Mouse (Mus musculus) MEL-GATA-1-ER (cell line): ENCODE measurements around the gene Sptbn4.
"Not testable (repeated sequence)": the region's sequence is repeated elsewhere in the genome, so short reads cannot be mapped to it uniquely, and the experiment has no call there.

ENCODE experiments used
- DNase-seq: peaks from one replicate; pipeline ENCODE4 v3.0.0-alpha.2; 2012; ENCODE audit warnings: low read depth; ENCODE audit errors: extremely low read depth

The Sptbn4 gene

DNA sequence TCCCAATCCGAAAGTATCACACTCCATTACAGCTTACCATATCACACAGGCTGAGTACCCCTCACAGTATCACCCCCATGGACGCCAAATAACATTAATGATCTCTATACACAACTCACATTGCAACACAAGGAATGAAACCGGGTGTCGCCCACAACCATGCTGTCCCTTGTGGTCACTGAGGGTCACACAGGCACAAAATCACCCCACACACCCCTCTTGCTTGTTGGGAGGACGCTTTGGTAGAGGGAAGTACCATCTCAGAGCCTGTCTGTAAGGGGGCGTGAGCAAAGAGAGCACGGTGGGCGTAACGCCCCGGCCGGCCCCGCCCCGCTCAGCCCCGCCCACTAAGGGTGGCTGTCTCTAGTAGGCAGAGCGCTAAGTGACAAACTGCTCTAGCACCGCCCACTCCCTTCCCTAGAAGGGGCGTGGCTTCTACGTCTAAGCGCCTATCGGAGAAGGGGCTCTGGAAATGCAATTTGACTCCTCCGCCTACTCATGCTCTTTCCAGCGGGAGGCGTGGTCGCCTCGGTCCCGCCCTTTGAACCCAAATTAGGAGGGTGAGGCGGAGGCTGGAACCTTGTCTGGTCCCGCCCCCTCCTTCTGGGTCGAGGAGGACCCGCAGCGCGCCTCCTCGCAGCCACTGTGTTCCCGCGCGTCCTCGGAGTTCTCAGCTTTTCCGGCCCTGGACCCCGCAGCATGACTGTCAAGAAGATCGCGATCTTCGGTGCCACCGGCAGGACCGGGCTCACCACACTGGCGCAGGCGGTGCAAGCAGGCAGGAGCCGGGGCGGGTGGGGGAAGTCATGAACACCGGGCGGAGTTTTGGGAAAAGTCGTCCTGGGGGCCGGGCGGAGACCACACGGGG lies at the start of gene Sptbn4, which contains the start of gene Blvrb:
Gene Sptbn4, minus strand, starts transcription at position 268 of the 868 bp plus-strand sequence.
Gene Blvrb, plus strand, starts transcription at position 560 of the 868 bp plus-strand sequence.
- DNase-seq: peak; percentile 98

DNA sequence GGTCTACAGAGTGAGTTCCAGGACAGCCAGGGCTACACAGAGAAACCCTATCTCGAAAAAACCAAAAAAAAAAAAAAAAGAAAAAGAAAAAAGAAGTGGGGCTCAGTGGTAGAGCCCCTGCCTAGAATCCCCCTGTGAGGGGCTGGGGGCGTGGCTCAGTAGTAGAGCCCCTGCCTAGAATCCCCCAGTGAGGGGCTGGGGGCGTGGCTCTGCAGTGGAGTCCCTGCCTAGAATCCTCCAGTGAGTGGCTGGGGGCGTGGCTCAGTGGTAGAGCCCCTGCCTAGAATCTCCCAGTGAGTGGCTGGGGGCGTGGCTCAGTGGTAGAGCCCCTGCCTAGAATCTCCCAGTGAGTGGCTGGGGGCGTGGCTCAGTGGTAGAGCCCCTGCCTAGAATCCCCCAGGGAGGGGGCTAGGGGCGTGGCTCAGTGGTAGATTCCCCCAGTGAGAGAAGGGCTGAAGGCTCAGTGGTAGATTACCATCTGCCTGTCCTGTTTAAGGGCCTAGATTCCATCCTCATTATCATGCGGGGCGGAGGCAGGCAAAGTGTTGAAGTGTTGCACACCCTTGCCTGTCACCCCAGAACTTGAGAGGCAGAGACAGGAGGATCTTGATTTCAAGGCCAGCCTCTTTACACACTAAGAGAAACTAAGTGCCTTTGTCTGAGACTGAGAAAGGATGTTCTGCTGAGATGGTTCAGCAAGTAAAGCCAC lies 47.3 kb upstream of the Sptbn4 start:
- not testable (repeated sequence) for DNase-seq

DNA sequence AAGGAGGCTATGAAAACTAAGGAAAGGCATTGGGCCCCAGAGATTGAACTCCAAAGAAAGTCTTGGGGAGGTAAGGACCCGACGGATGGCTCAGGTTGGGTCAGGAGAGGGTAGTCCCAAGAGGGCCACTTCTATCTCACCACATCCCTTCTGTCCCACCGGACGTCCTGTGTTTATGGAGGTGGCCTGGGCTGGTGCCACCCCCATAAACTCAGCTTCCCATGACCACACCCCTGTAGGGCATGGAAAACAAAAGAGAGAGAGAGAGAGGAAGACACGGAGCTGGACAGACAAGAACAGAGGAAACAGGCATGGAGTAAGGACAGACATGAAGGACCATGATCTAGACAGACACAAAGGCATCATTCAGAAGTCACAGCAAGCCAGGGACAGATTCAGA lies 46.0 kb upstream of the Sptbn4 start:
- no peak for DNase-seq

DNA sequence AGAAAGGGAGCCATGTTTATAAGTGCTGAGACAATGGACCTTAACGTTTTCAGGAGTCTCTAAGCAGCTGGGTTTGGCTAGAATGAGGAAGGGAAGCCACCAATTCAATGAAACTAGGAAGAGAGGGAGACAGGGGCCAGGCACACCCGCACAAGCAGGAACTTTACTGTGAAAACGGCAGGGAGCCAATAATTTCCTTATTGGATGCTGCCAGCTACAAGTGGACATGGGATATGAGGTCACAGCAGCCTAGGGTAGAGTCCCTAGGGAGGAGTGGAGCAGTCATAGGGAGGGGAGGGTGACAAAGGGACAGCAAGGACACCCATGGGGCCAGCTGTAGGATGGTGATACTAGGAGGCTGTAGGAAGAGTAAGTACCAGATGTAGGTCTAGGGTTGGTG lies 45.5 kb upstream of the Sptbn4 start:
- DNase-seq: no peak

DNA sequence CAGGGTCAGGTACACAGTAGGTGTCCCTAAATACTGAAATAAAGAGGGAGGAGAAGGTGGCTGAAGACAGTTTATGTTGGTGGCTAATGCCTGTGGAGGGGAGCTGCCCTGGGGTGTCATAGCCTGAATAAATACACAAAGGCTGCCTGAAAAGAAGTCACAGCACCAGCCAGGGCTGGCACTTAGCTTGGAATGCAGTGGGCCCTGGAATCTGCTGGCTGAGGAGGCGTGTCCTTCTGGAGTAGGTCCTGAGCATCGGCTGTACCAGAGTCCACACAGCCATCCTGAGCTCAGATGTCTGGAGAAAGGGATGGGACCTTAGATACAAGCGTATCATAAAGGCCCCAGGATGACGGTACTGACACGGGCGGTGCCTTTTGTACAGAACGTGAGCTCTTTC lies 44.4 kb upstream of the Sptbn4 start:
- no peak for DNase-seq

DNA sequence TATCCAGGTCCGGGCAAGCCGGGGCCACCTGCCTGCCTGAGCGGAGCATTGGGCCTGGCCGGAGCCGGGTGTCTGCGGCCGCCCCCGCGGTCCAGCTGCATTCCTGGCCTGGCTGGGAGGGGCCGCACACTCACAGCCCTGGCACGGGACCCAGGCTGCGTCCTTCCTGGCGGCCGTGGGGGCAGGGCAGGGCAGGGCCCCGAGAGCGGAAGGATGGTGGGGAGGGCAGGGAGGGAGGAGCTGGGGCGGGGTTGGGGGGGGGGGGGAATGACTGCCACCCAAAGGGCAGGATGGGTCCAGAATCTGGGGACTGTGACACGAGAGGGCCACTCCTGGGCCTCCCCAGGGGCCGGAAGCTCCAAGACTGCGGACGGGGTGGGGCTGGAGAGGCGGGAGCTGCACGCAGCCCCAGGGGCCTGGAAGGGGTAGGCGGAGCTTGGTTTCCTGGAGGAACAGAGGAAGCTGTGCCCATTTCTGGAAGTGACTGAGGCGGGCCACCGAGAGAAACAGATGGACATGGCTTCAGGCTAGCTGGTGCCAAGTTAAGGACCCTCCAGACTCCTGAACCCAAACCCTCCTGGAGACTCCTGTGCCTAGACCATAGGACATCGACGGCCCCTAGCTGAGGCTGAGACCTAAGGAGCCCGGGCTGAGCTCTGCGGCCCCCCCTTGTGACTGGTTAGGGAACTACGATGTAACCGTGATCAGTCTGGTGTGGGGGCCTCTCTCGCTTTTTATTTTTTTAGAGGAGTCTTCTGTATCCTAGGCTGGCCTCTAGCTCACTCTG lies 43.2 kb upstream of the Sptbn4 start:
- peak; percentile 80 for DNase-seq

DNA sequence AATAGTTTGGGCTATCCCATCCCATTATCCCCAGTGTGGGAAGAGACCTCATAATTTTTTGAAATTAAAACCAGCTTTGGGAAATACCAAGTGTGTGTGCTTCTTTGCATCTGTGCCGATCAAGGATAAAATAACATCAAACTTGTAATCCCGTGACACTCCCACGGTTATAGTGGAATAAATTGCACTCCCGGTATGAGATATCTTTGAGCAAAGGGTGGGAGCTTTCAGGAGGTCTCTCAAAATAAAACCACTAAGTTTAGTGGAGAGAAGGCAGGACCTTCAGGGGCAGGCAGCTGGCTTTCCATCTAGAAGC lies 42.7 kb upstream of the Sptbn4 start:
- no peak for DNase-seq

DNA sequence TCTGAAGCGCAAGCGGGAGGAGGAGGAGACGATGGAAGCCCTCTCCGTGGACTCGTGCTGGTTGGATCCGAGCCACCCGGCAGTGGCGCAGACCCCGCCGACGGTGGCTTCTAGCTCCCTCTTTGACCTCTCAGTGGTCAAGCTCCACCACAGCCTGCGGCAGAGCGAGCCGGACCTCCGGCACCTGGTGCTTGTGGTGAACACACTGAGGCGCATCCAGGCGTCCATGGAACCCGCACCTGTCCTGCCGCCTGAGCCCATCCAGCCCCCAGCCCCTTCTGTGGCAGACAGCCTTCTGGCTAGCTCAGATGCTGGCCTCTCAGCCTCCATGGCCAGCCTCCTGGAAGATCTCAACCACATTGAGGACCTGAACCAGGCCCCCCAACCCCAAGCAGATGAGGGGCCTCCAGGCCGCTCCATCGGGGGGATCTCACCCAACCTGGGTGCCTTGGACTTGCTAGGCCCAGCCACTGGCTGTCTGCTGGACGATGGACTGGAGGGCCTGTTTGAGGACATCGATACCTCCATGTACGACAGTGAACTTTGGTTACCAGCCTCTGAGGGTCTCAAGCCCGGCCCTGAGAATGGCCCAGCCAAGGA lies 41.9 kb upstream of the Sptbn4 start:
- no peak for DNase-seq

DNA sequence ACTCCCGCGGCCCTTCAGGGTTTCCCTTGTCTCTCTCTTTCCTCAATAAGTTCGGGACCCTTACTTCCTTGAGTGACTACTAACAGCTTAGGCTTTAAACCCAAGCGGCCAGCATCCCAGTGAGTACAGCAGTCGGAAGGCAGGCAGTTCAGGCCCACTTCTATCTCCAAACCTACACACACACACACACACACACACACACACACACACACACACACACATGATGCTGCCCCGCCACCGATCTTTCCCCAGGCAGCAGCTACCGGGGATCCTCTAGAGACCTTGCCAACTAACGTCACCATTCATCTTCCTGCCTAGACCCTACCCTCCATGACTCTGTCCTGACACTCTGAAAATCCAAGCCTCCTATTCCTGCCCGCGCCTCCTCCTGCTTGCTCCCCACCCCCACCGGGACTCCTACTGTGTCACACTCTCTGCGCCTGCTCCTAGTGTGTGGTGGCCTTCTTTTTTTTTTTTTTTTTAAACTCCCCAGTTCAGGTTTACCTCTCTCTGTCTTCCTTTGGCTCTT lies 40.3 kb upstream of the Sptbn4 start:
- DNase-seq: no peak

DNA sequence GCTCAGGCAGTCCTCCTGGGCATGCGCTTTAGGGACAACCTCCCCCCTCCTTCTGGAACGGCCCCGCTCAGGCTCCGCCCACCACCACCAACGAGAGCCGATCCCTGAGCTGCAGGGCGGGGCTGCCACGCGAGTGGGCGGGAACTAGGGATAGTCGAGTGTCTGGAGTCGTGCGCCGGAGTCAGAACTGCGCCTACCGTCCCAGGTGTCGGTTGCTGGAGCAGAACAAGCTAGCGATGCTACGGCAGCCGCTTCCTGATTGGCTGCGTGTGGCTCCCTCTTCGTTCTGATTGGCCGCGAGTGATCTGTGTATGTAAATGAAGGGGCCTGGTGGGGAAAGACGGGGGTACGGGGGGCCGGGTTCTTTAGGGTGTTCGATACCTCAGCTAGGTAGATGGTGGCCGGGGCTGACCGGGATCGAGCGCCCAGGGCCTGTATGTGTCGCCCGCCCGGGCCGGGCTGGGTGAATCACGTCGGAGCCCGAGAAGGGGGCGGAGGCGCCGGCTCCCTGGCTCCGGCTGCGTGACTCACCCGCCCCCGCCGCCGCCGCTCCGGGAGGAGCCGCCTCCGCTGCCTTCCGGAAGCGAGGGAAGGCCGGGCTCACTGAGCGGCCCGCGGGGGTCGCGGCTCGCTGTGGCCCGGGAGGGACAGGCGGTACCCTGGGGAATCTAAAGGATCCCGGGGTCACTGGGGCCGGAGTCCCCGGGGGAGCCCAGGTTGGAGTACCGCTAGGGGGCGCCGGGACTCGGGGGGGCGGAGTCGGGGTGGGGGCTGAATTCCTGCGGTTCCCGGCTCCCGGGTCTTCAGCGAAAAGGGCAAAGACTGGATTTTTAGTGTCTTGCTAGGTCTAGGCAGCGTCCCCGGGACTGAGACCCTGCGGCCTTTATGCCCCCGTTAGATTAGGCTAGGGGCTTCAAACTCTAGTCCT lies 39.5 kb upstream of the Sptbn4 start, which contains the start of gene Sertad1:
Gene Sertad1, plus strand, starts transcription at position 141 of the 928 bp plus-strand sequence.
- peak; percentile 96 for DNase-seq

DNA sequence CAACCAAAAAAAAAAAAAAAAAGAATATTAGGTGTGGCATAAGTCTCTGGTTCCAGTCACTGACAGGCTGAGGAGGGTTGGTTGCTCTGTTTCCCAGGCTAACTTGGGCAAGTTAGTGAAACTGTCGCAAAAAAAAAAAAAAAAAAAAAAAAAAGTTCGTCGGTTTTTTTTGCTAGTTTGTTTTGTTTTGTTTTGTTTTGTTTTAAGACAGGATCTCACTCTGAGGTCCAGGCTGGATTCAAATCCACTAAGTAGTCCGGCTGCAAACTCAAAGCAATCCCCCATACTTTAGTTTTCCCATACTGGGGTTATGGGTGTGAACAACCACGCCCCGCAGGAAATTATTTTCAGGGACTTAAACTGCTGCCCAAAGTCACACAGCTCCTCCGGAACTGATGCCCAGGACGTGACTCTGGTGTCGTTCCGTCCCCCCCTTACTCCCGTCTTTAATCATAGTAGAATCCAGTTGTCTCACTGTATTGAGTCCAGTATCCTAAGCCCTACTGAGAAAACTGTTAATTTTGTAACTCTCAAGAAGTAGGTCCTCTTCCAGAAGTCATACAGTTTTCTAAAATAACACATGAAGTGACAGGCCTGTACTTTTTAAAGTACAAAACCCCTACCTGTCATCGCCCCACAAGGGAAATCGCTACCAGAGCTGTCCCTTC lies 38.8 kb upstream of the Sptbn4 start:
- DNase-seq: peak; percentile 77

DNA sequence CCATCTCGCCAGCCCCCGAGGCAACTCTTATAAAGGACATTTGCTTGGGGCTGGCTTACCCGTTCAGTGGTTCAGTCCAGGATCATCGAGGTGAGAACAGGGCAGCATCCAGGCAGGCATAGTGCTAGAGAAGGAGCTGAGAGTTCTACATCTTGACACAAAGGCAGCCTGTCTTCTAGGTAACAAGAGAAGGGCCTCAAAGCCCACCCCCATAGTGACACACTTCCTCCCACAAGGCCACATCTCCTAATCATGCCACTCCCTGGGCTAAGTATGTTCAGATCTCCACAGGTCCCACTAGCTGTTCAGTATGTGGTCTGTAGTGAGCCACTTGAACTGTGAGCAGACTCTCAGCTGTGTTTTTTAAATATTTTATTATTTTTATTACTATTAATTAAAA lies 36.4 kb upstream of the Sptbn4 start:
- no peak for DNase-seq

DNA sequence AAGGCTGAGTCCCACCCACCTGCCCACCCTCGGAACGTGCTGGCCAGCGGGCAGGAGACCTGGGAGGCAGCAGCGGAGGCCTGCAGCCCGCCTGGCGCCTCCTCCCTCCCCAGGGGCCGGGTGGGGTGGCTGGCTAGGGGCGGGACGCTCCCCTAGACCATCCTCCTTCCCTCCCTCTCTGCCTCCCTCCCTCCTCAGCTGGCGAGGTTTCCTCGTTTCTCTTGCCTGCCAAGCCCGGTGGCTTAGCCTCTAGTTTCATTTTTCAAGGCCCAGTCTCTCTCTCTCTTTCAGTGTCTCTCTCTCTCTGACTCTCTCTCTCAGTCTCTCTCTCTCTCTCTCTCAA lies 34.1 kb upstream of the Sptbn4 start:
- peak; percentile 78 for DNase-seq

DNA sequence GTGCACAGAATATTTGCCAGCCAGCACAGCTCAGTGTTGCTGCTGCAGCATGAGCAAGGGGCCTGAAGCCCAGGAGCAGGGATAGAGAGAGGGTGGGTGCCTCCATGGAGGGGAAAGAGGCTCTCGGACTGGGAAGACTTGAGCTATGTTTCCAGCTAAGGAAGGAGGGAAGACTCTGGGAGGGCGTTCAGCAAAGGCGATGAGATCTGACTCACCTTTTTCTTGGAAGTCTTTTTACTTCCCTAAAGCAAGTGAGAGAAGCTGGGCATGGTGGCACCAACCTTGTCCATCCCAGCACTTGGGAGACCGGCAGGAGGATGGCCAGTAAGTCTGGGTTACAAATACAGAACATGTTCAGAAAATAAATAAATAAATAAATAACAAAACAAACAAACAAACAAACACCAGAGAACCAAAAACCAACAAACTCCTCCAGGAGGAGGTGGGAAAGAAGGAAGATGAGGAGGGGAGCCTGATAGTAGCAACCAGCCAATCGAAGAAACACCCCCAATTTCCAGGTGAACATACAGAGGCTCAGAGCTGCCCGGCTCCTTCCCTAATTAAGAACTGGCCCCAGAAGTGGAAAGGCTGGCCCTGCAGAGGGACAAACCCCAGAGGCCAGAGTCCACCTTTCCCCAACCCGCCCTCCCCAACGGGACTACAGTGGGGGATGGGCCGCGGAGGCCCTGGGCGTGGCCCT lies 33.6 kb upstream of the Sptbn4 start:
- no peak for DNase-seq

DNA sequence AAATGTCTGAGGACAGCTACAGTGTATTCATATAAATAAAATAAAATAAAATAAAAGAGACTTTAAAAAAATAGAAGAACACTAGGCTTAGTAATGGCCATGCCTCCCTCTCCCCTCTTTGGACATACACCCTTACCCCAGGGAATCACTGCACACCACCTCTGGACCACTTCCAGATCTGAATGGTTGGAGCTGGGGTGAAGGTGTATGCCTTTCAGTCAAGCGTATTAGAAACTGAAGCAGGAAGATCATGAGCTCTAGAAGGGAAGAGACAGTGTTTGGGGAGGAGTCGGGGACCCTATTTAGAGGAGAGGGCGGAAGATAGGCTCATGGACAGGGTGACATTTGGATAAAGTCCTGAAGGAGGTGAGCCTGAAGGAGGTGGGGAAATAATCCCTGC lies 33.0 kb upstream of the Sptbn4 start:
- no peak for DNase-seq

DNA sequence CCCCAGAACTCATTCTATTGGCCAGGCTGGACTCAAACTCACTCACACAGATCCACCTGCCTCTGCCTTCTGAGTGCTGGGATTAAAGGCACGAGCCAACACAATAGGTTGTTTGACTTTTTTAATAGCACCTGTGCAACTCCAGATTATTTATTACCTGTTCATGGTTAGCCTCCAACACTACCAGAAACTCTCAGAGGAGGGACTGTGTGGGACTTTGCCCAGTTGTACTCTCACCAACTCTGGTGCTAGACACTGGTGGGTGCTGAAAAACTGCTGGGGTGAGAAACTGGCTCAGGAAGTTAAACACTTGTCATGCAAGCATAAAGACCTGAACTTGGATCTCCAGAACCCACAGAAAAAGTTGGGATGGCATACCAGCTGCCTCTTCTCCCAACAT lies 32.3 kb upstream of the Sptbn4 start:
- no peak for DNase-seq

DNA sequence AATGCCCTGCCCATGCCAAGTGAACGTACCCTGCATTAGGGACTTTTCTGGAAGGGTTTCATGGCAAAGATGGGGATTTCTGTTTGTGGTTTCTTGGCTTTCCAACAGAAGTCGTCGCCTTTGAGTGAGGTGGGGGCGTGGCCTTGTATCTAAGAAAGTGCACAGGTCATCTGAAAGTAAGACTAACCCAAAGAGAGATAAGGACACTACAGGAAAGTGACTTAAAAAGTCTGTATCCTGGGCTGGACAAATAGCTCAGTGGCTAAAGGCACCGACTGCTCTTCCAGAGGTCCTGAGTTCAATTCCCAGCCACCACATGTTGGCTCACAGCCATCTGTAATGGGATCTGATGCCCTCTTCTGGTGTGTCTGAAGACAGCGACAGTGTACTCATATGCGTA lies 31.1 kb upstream of the Sptbn4 start:
- DNase-seq: no peak

DNA sequence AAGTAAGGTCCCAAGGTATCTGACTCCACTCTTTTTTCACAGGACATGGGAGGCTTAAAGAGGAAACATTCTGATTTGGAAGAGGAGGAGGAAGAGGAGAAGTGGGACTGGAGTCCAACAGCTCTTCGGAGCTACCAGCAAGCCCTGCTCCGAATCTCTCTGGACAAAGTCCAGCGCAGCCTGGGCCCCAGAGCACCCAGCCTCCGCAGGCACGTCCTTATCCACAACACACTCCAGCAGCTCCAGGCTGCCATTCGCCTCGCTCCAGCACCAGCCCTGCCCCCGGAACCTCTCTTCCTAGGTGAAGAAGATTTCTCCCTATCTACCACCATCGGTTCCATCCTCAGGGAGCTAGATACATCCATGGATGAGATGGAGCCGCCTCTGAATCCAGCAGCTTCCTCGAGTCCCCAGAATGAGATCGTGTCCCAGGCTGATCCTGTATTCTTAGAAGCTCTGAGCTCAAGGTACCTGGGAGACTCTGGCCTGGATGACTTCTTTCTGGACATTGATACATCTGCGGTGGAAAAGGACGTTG lies 28.7 kb upstream of the Sptbn4 start:
- DNase-seq: no peak

DNA sequence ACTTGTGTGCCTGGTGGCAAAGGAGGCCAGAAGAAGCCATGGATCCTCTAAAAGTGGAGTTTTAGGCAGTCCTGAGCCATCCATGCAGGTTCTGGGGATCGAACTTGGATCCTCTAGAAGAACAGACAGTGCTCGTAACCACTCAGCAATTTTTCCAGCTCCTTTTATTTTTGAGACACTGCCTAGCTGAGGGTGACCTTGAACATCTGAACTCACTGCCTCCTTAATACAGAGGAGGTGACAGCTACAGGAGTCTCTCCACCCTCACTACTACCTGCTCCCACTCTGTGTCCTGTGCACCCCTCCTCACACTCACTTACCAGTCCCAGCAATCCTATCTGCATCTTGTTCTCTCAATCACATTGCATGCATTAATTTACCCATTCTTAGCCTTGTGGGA lies 28.1 kb upstream of the Sptbn4 start:
- DNase-seq: no peak
